Mouse (Mus musculus): Measurements from ENCODE around the gene Sar1b.

- TF ChIP-seq SIN3A (IDR thresholded peaks at IDR 0.05; ENCODE audit: low read length) (no peak), E2F4 (IDR thresholded peaks at IDR 0.05; ENCODE audit: borderline replicate concordance, low read depth, low read length) (no peak), MAFK (IDR thresholded peaks at IDR 0.05; ENCODE audit: borderline replicate concordance, low read depth, low read length) (no peak), TAL1 (IDR thresholded peaks at IDR 0.05; ENCODE audit: low read length) (no peak), ZNF384 (IDR thresholded peaks at IDR 0.05; ENCODE audit: low read depth, low read length) (no peak), ZKSCAN1 (IDR thresholded peaks at IDR 0.05; ENCODE audit: low read depth, low read length) (no peak), MAX (IDR thresholded peaks at IDR 0.05; ENCODE audit: low read length) (no peak), EP300 (IDR thresholded peaks at IDR 0.05; ENCODE audit: low read depth in 1 of 2, low read length in 2 of 2) (no peak), CTCF (IDR thresholded peaks at IDR 0.05 in 2 of 3, conservative IDR thresholded peaks at IDR 0.05 in 1 of 3; ENCODE audit: control insufficient read depth in 1 of 3, insufficient read depth in 1 of 3, low read depth in 2 of 3, low read length in 3 of 3, poor library complexity in 1 of 3, severe bottlenecking in 1 of 3) (no peak), RAD21 (IDR thresholded peaks at IDR 0.05; ENCODE audit: low read depth, low read length) (no peak), TBP (IDR thresholded peaks at IDR 0.05; ENCODE audit: low read depth, low read length) (no peak), POLR2A (IDR thresholded peaks at IDR 0.05; ENCODE audit: control insufficient read depth in 1 of 2, insufficient read depth in 1 of 2, low read depth in 1 of 2, low read length in 2 of 2, poor library complexity in 1 of 2) (no peak), UBTF (IDR thresholded peaks at IDR 0.05; ENCODE audit: borderline replicate concordance, insufficient read depth, low read depth, low read length) (no peak)
Observed at GRCm38 (mm10) chr11:51780773-51781267, 17.3 kb downstream of the Sar1b start.

Data from MEL (cell line).